Comparison of ENCODE assay signal across 8 mouse cellular contexts in genomic region chr7:126080949-126081654, GRCm38 (mm10). TPM values are rescaled to one million over a fixed set of nuclear protein-coding genes. Genes with fewer than 3 reads are reported as not detected.
DNase-seq lines count a peak whose midpoint lies in the region; ATAC-seq and TF ChIP-seq lines count a peak whose summit lies in the region.

No protein-coding gene starts in this region.

- H3K4me1 ChIP-seq in limb, embryonic 14.5 days (ENCODE audit: control insufficient read depth, insufficient read depth, low read length): peaks cover 6% of the 10 kb centered on the region; the same call in 1 of the 2 replicates

- no peak for ATAC-seq in limb, embryonic 14.5 days (ENCODE audit: low FRiP score, low read depth)

- H3K4me2 ChIP-seq in limb, embryonic 14.5 days (replicated peaks; ENCODE audit: low read depth, low read length, severe bottlenecking): peak overlapping the region; percentile 99

- H3K9ac ChIP-seq in limb, embryonic 14.5 days (ENCODE audit: low read depth, low read length, severe bottlenecking): peak overlapping the region; percentile 52

- H3K9me3 ChIP-seq in limb, embryonic 14.5 days (ENCODE audit: control insufficient read depth, low read length): no peaks in the 10 kb centered on the region

- 23% methylated on average over 16 of the region's 16 CpGs for WGBS in limb, embryonic 14.5 days

- TF ChIP-seq POLR2A in limb, embryonic 14.5 days (IDR thresholded peaks at IDR 0.05; ENCODE audit: borderline replicate concordance, extremely low read depth, insufficient read depth, insufficient read length): no peak

- peaks cover 59% of the 10 kb centered on the region for H3K27me3 ChIP-seq in limb, embryonic 14.5 days (ENCODE audit: control insufficient read depth, insufficient read depth, low read length)

- peak overlapping the region; percentile 61 for H3K4me3 ChIP-seq in limb, embryonic 14.5 days (replicated peaks; ENCODE audit: low read length)

- H3K27ac ChIP-seq in limb, embryonic 14.5 days (replicated peaks; ENCODE audit: low read depth, low read length): no peak overlapping the region

- no peaks in the 10 kb centered on the region for H3K36me3 ChIP-seq in limb, embryonic 14.5 days (ENCODE audit: control insufficient read depth, insufficient read depth, low read length)

- peak; percentile 43 for DNase-seq in frontal cortex, postnatal 36 days (ENCODE audit: low spot score in 2 of 2)
- DNase-seq in frontal cortex, postnatal 14 days (ENCODE audit: low spot score in 2 of 2): no peak
- peak; percentile 46 for DNase-seq in right cerebral cortex, postnatal 25 days
- DNase-seq in right cerebral cortex, postnatal 14 days: no peak
- DNase-seq in limb, embryonic 14.5 days (ENCODE audit: low spot score): no peak
- DNase-seq in ovary, postnatal 14 days (ENCODE audit: low spot score): no peak
- no peak for DNase-seq in adrenal gland, adult 18-20 months (ENCODE audit: low spot score in 2 of 2)
- DNase-seq in c-Kit-positive CD71-positive TER-119-positive erythroid progenitor cells, embryonic 14.5 days (ENCODE audit: low spot score): no peak

RNA-seq across cellular contexts. Expression of gene Gsg1l, which starts 1.1 kb away (rescaled TPM):
- polyA plus RNA-seq in limb, embryonic 14.5 days (2012; rRNA removed): 4.3 and 5.6 TPM in 2 replicates
- polyA plus RNA-seq in limb, embryonic 14.5 days (2014; fragmentation: Nextera tagmentation; extraction: Ambion mirVana): 2.4 and 2.6 TPM in 2 replicates
- total RNA-seq in adrenal gland, adult 18-20 months (2021): 10 to 100 TPM; 31.6 to 71.0 TPM

Comparison
In these comparisons a context has a peak if more than half of its experiments do, and no peak if none do; other contexts are left out.
1. DNase-seq: peak in frontal cortex, postnatal 36 days (2 of 2) and right cerebral cortex, postnatal 25 days (single experiment); none in frontal cortex, postnatal 14 days (0 of 2), right cerebral cortex, postnatal 14 days (single experiment), limb, embryonic 14.5 days (single experiment), ovary, postnatal 14 days (single experiment), adrenal gland, adult 18-20 months (0 of 2) and c-Kit-positive CD71-positive TER-119-positive erythroid progenitor cells, embryonic 14.5 days (single experiment).